17 mouse cellular contexts compared by ENCODE assay signal in genomic region chr16:24442500-24443122, GRCm38 (mm10). TPM values are rescaled to one million over a fixed set of nuclear protein-coding genes. Genes with fewer than 3 reads are reported as not detected.
DNase-seq lines count a peak whose midpoint lies in the region; ATAC-seq and TF ChIP-seq lines count a peak whose summit lies in the region.
"Had no signal": no experiment of that assay in that cellular context is flagged by ENCODE, and none has a peak within 500 bp of the region (broad histone marks: within the 10 kb centered on the region; RNA-seq: fewer than 3 reads in every experiment).

No protein-coding gene starts in this region.

- H3K27ac ChIP-seq in forebrain, embryonic 12.5 days: 0 out of 2 replicates have a peak overlapping the region, but pooled peaks have one; percentile 25
- H3K27ac ChIP-seq in forebrain, embryonic 16.5 days (ENCODE audit: low read length): no peak overlapping the region
- peak overlapping the region; percentile 12; the same call in 1 of the 2 replicates for H3K27ac ChIP-seq in intestine, embryonic 14.5 days (ENCODE audit: low read depth)
- no peak overlapping the region for H3K27ac ChIP-seq in intestine, postnatal 0 days (ENCODE audit: low read depth, low read length)
- H3K27ac ChIP-seq in intestine, embryonic 15.5 days: peak overlapping the region; percentile 32; the same call in 1 of the 2 replicates
- H3K27ac ChIP-seq: left cerebral cortex, adult 2 months; liver, embryonic 15.5 days had no signal

- ATAC-seq in forebrain, embryonic 12.5 days (ENCODE audit: low FRiP score): peak; percentile 43; the same call in 1 of the 2 replicates
- ATAC-seq in forebrain, embryonic 16.5 days: no peak
- ATAC-seq in intestine, embryonic 14.5 days (replicated peaks; ENCODE audit: low FRiP score, low TSS enrichment, low read depth): no peak
- ATAC-seq in intestine, postnatal 0 days: no peak
- ATAC-seq in intestine, embryonic 15.5 days: no peak
- ATAC-seq: midbrain, embryonic 16.5 days had no signal

- H3K4me3 ChIP-seq in forebrain, embryonic 12.5 days (replicated peaks): no peak overlapping the region
- no peak overlapping the region for H3K4me3 ChIP-seq in forebrain, embryonic 16.5 days (replicated peaks; ENCODE audit: low read length)
- H3K4me3 ChIP-seq in intestine, embryonic 14.5 days (ENCODE audit: low read depth, low read length): no peak overlapping the region
- no peak overlapping the region for H3K4me3 ChIP-seq in intestine, postnatal 0 days (ENCODE audit: low read depth, low read length)
- peak overlapping the region; percentile 13; the same call in 1 of the 2 replicates for H3K4me3 ChIP-seq in E14TG2a.4 (replicated peaks; ENCODE audit: low read length)
- H3K4me3 ChIP-seq in intestine, embryonic 15.5 days (replicated peaks): no peak overlapping the region
- H3K4me3 ChIP-seq: left cerebral cortex, adult 2 months; liver, embryonic 15.5 days had no signal

- DNase-seq in intestine, embryonic 14.5 days (ENCODE audit: low spot score): no peak
- no peak for DNase-seq in adrenal gland, adult 2 months
- no peak for DNase-seq in embryo, embryonic 11 days
- DNase-seq: cerebellum, adult 11 months; gastrocnemius, postnatal 10 days; kidney, adult 18-20 months; spleen, adult 18-20 months; thymus, postnatal 14 days had no signal

- H3K4me1 ChIP-seq in forebrain, embryonic 12.5 days: peaks cover 18% of the 10 kb centered on the region
- H3K4me1 ChIP-seq in forebrain, embryonic 16.5 days (replicated peaks; ENCODE audit: control insufficient read depth, insufficient read depth, low read length): peaks cover 13% of the 10 kb centered on the region
- peaks cover 40% of the 10 kb centered on the region for H3K4me1 ChIP-seq in intestine, embryonic 14.5 days (replicated peaks; ENCODE audit: control insufficient read depth, insufficient read depth, low read length)
- peaks cover 16% of the 10 kb centered on the region for H3K4me1 ChIP-seq in intestine, postnatal 0 days (replicated peaks; ENCODE audit: control insufficient read depth, insufficient read depth, low read length)
- peaks cover 62% of the 10 kb centered on the region for H3K4me1 ChIP-seq in E14TG2a.4 (replicated peaks; ENCODE audit: low read depth, low read length)
- peaks cover 30% of the 10 kb centered on the region for H3K4me1 ChIP-seq in intestine, embryonic 15.5 days (replicated peaks)

- no peak for TF ChIP-seq CTCF in intestine, postnatal 0 days (IDR thresholded peaks at IDR 0.05; ENCODE audit: low read depth)
- TF ChIP-seq CTCF in E14TG2a.4 (conservative IDR thresholded peaks at IDR 0.05; ENCODE audit: low read length): no peak

- H3K9ac ChIP-seq in forebrain, embryonic 12.5 days: no peak overlapping the region
- H3K9ac ChIP-seq in forebrain, embryonic 16.5 days (replicated peaks; ENCODE audit: low read depth, low read length): no peak overlapping the region
- no peak overlapping the region for H3K9ac ChIP-seq in intestine, embryonic 14.5 days (ENCODE audit: low read length)
- H3K9ac ChIP-seq in intestine, postnatal 0 days (ENCODE audit: low read depth, low read length): no peak overlapping the region
- H3K9ac ChIP-seq in intestine, embryonic 15.5 days: no peak overlapping the region
- H3K9ac ChIP-seq: liver, embryonic 15.5 days had no signal

- H3K36me3 ChIP-seq in forebrain, embryonic 12.5 days (replicated peaks): no peaks in the 10 kb centered on the region
- no peaks in the 10 kb centered on the region for H3K36me3 ChIP-seq in forebrain, embryonic 16.5 days (ENCODE audit: control insufficient read depth, insufficient read depth)
- H3K36me3 ChIP-seq in intestine, embryonic 14.5 days (ENCODE audit: control insufficient read depth, insufficient read depth, low read length): 0 out of 2 replicates have a peak, but pooled peaks cover 4% of the 10 kb centered on the region
- peaks cover 14% of the 10 kb centered on the region for H3K36me3 ChIP-seq in intestine, postnatal 0 days (ENCODE audit: control insufficient read depth, insufficient read depth)
- peaks cover 3% of the 10 kb centered on the region; the same call in 1 of the 2 replicates for H3K36me3 ChIP-seq in E14TG2a.4 (ENCODE audit: insufficient read depth, low read length)
- H3K36me3 ChIP-seq in intestine, embryonic 15.5 days: 0 out of 2 replicates have a peak, but pooled peaks cover 3% of the 10 kb centered on the region
- H3K36me3 ChIP-seq: liver, embryonic 15.5 days had no signal

- no peaks in the 10 kb centered on the region for H3K9me3 ChIP-seq in forebrain, embryonic 12.5 days
- no peaks in the 10 kb centered on the region for H3K9me3 ChIP-seq in forebrain, embryonic 16.5 days (ENCODE audit: control insufficient read depth, low read length)
- H3K9me3 ChIP-seq in intestine, embryonic 14.5 days (ENCODE audit: control insufficient read depth, low read length): no peaks in the 10 kb centered on the region
- H3K9me3 ChIP-seq in intestine, postnatal 0 days (ENCODE audit: control insufficient read depth): no peaks in the 10 kb centered on the region
- no peaks in the 10 kb centered on the region for H3K9me3 ChIP-seq in E14TG2a.4 (ENCODE audit: low read length)
- no peaks in the 10 kb centered on the region for H3K9me3 ChIP-seq in intestine, embryonic 15.5 days
- H3K9me3 ChIP-seq: liver, embryonic 15.5 days had no signal

- H3K27me3 ChIP-seq in forebrain, embryonic 12.5 days: no peaks in the 10 kb centered on the region
- no peaks in the 10 kb centered on the region for H3K27me3 ChIP-seq in forebrain, embryonic 16.5 days (replicated peaks; ENCODE audit: control insufficient read depth, insufficient read depth, low read length)
- no peaks in the 10 kb centered on the region for H3K27me3 ChIP-seq in intestine, embryonic 14.5 days (replicated peaks; ENCODE audit: control insufficient read depth, insufficient read depth, low read length)
- no peaks in the 10 kb centered on the region for H3K27me3 ChIP-seq in intestine, postnatal 0 days (replicated peaks; ENCODE audit: control insufficient read depth, insufficient read depth, low read length)
- no peaks in the 10 kb centered on the region for H3K27me3 ChIP-seq in E14TG2a.4 (ENCODE audit: insufficient read depth, low read length)
- no peaks in the 10 kb centered on the region for H3K27me3 ChIP-seq in intestine, embryonic 15.5 days (replicated peaks)
- H3K27me3 ChIP-seq: liver, embryonic 15.5 days had no signal

- no peak overlapping the region for H3K4me2 ChIP-seq in forebrain, embryonic 12.5 days
- no peak overlapping the region for H3K4me2 ChIP-seq in forebrain, embryonic 16.5 days (ENCODE audit: low read length)
- no peak overlapping the region for H3K4me2 ChIP-seq in intestine, embryonic 14.5 days (ENCODE audit: low read length)
- no peak overlapping the region for H3K4me2 ChIP-seq in intestine, postnatal 0 days (replicated peaks; ENCODE audit: low read depth)
- no peak overlapping the region for H3K4me2 ChIP-seq in intestine, embryonic 15.5 days (replicated peaks)
- H3K4me2 ChIP-seq: liver, embryonic 15.5 days had no signal

- 75% methylated on average over 5 of the region's 5 CpGs for WGBS in forebrain, embryonic 12.5 days
- WGBS in forebrain, embryonic 16.5 days: 49% methylated on average over 5 of the region's 5 CpGs
- 40% methylated on average over 5 of the region's 5 CpGs for WGBS in intestine, embryonic 14.5 days
- WGBS in intestine, postnatal 0 days: 48% methylated on average over 5 of the region's 5 CpGs
- 40% methylated on average over 5 of the region's 5 CpGs for WGBS in intestine, embryonic 15.5 days

RNA-seq across cellular contexts. Expression of gene Lpp, which starts 49.3 kb away (rescaled TPM):
- polyA plus RNA-seq in forebrain, embryonic 12.5 days (2016; fragmentation: Nextera tagmentation; extraction: Ambion mirVana): 16.1 and 18.1 TPM in 2 replicates
- polyA plus RNA-seq in forebrain, embryonic 16.5 days (2015; fragmentation: Nextera tagmentation; extraction: Ambion mirVana): 10.5 and 12.2 TPM in 2 replicates
- polyA plus RNA-seq in intestine, embryonic 14.5 days (2014; fragmentation: Nextera tagmentation; extraction: Ambion mirVana): 79.2 and 89.2 TPM in 2 replicates
- 32.8 and 37.5 TPM in 2 replicates for polyA plus RNA-seq in intestine, postnatal 0 days (2015; fragmentation: Nextera tagmentation; extraction: Ambion mirVana)
- 61.7 and 63.0 TPM in 2 replicates for polyA plus RNA-seq in intestine, embryonic 15.5 days (2015; fragmentation: Nextera tagmentation; extraction: Ambion mirVana)
- 10 to 100 TPM; 35.1 to 94.8 TPM for total RNA-seq in adrenal gland, adult 2 months (2021)
- polyA plus RNA-seq in adrenal gland, adult 2 months (2012; rRNA removed): 15.0 and 32.3 TPM in 2 replicates
- total RNA-seq: MEL had no signal

Comparison
In these comparisons a context has a peak if more than half of its experiments do, and no peak if none do; other contexts are left out.
1. H3K27ac ChIP-seq: peak in forebrain, embryonic 12.5 days (single experiment), intestine, embryonic 14.5 days (single experiment) and intestine, embryonic 15.5 days (single experiment); none in forebrain, embryonic 16.5 days (single experiment) and intestine, postnatal 0 days (single experiment).